Mouse (Mus musculus) testis, postnatal 14 days (tissue): ENCODE results near the gene Ppp1r12b.

Experiments
- DNase-seq: peaks from one replicate; pipeline ENCODE4 v3.0.0; 2021; ENCODE audit warnings: low spot score

The Ppp1r12b gene

GRCm38 (mm10) chr1:134760642-134761041, 195.1 kb downstream of the Ppp1r12b start:
- DNase-seq: no peak

DNA sequence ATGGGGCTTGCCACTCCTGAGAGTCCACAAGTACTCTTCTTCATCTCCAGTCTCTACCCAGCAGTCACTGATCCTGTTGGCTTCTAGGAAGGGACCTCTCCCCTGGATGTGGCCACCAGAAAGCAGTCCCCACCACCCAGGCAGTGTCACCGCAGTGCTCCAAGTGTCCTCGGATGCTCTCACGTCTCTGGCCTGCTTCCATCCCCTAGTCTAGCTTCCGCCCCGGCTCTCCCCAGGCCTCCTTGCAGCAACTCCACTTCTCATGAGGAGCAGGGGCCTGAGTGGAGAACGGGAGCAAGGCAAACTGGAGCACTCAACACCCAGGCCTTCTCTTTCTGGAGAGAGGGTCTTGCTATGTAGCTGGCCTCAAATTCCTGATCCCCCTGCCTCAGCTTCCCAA, 196.6 kb downstream of the Ppp1r12b start:
- no peak for DNase-seq

DNA sequence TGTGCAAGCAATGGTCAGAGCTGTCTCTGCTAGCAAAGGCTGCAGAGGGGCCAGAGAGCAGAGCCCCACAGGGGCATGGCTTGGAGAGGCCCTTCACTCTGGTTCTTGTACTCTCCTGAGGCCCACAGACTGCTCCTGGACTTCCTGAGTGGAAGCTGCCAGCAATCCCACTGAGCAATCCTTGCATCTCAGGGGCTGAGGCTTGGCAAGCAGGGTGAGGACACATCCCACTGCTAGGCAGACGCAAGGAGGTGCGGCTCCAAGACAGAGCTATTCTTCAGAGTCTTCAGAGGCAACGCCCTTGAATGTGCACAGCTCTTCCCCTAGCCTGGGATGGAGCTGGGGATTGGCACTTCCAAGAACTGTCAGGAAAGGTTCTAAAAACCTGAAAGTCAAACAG, 198.5 kb downstream of the Ppp1r12b start:
- DNase-seq: no peak

GRCm38 (mm10) chr1:134756190-134756873, 199.4 kb downstream of the Ppp1r12b start:
- DNase-seq: no peak

DNA sequence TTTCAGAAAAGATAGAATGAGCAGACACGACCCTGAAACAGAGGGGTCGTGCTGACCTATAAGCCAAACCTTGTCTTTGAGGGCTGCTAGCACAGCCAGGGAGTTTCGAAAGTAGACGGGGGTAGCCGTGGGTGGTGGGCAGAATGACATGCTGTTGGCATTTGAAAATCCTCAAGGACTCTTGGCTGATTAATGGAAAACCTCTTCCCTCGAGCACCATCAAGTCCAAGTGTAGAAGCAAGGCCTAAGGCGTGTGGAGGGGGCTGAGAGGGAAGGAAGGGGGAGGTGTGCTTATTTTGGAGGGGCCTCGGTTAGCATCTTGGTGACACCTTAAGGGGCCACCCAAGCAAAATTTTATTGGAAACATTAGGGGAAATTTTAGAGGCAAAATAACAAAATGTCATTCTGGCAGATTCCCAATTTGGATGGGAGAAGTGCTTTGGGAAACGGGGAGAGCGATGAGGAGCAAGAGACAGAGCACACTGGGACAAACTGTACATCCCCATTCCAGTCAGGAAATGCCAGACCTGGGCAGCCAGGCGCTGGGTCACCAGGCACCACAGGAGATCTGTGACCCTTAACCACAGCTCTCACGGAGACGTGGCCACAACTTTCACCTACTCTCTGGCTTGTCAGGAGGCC, 200.1 kb downstream of the Ppp1r12b start:
- no peak for DNase-seq

- DNase-seq: no peak
These were observed 200.9 kb downstream of the Ppp1r12b start for GRCm38 (mm10) chr1:134754818-134755217.

- peak; percentile 36 for DNase-seq
These were observed 201.8 kb downstream of the Ppp1r12b start for GRCm38 (mm10) chr1:134753751-134754630.

DNA sequence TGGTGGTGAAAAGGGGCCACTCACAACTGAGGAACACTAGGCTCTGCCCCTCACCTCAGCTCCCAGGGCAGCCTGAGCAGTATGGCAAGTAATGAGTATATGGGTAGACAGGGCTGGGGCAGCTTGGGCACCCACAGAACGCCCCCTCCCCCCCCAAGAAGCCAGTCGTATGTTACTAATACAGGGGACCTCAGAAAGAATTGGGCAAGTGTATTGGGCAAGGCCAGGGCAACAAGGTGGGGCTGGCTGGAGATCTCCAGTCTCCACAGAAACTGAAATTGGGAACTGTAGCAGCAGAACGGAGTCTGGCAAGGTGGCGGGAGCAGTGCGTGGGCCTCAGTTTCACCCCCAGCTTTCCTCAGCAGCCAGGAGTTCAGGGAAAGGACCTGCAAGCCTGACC, 203.3 kb downstream of the Ppp1r12b start:
- DNase-seq: no peak

DNA sequence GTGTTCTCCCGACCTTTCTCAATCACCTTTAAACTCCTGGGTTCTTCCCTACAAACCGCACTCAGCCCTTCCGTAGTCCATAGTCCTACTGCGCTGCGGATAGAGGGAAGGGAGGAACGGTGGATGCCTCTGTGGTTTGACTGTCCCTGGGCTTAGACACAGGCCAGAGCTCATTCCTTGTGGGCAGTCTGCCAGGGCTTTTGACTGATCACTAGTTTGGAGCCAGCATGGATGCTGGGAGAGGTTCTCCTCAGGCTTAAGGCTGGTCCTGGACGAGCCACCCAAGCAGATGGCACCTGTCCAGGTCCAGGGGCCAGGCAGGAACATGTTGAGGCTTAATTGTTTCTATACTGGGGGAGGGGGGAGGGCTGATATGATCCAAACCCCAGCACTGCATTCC, 205.9 kb downstream of the Ppp1r12b start:
- peak; percentile 48 for DNase-seq

GRCm38 (mm10) chr1:134747236-134748174, 208.2 kb downstream of the Ppp1r12b start:
- peak; percentile 43 for DNase-seq

GRCm38 (mm10) chr1:134745648-134746047, 210.1 kb downstream of the Ppp1r12b start:
- DNase-seq: no peak

DNA sequence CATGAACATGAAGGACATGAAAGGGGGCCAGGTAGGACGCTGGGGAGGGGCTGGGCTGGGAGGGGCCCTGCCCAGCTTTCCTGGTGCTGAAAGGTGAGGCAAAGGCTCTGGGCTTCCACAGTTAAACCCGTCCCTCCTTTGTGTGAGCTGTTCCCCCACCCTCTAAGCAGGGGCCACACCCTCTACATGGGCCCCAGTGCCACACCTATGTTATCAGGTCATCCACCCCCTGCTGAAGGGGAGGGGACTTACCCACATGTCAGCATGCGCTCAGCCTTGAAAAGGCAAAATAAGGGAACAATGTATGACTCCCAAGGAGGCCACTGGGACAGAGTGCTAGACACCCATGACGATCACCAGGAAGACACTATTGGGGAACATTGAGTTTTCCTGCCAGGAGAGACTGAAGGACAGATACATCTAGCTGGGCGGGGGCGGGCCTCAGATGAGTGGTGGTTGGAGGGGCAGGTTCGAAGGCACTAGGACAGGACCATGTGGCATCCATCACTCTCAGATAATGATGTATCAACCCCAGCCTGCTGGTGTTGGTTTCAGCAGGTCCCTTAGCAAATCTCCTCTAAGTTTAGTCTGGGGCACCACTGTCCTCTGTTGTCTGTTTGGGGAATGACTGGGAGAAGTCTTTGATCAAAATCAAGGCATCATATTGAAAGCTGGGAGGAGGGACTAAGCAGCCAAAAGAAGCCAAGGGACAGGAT, 213.6 kb downstream of the Ppp1r12b start:
- no peak for DNase-seq

- DNase-seq: no peak
These were observed 214.3 kb downstream of the Ppp1r12b start for GRCm38 (mm10) chr1:134741433-134741832.

- DNase-seq: no peak
These were observed 218.3 kb downstream of the Ppp1r12b start for GRCm38 (mm10) chr1:134737463-134737862.

DNA sequence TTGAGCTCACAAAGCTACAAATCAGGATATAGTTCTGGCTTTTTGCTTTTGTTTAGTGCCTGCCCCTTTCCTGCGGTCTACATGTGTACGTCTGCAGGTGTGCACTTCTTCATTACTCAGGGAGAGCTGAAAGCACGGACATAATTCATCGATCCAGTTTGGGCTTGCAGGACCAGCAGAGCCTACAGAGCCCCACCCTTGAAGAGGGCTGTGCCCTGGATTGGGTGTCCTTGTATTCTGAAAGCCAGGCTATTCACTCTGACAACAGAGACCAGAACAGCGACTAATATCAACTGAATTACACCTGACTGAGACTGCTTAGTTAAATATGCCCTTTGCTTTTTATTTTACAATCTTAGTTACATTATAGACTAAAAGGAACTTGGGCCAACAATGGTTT, 222.1 kb downstream of the Ppp1r12b start:
- no peak for DNase-seq

GRCm38 (mm10) chr1:134727256-134727655, 228.5 kb downstream of the Ppp1r12b start:
- DNase-seq: no peak

DNA sequence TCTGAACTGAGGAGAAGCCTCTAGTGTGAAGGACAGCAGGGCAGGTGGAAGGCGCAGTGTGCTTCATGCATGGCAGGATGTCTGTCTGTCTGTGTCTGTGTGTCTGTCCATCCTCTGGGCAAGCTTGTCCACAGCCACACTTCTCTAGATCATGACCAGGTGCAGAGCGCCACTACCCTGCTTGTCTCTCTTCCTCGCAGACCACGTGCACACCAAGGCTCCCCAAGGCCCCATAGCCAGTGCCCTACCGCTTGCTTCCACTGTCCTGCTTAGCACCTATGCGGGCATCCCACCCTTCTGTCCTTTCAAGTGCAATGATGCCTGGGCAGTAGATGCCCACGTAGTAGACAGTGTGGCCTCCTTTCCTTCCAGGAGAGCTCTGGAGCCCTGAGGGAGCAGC, 229.3 kb downstream of the Ppp1r12b start:
- DNase-seq: no peak

DNA sequence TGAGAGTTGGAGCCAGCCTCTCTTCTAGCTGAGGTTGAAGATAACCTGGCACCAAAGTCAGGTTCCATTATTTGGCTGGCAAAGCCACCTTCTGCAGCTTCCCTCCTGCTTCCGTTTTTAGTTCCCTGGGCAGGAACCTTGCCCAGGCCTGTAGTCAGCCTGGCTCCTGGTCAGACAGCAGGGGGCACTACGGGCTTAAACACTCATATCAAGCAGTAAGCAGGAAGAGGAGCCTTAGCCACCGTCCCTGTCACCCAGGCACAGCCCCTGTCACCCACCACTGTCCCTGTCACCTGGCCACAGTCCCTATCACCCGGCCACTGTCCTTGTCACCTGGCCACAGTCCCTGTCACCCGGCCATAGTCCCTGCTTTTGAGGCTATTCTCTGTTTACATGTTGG, 230.5 kb downstream of the Ppp1r12b start:
- no peak for DNase-seq

DNA sequence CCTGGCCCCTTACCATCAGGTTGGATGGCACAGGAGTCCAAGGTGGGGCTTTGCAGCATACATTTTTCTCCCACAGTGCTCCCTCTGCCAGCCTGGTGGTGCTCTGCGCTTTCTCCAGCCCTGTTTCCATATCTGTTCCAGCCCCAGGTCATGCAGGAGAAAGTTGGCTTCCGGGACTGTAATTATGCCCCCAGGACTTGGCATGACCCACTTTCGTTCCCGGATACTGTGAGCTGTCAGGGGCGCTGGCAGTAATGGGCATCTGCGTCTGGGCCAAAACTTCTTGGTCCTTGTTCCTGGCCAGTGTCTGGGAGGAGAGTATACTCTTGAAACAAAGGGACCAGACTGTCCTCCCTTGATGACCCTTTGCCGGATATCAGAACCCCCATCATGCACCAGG, 232.9 kb downstream of the Ppp1r12b start:
- DNase-seq: no peak

GRCm38 (mm10) chr1:134721486-134721885, 234.3 kb downstream of the Ppp1r12b start:
- DNase-seq: no peak

DNA sequence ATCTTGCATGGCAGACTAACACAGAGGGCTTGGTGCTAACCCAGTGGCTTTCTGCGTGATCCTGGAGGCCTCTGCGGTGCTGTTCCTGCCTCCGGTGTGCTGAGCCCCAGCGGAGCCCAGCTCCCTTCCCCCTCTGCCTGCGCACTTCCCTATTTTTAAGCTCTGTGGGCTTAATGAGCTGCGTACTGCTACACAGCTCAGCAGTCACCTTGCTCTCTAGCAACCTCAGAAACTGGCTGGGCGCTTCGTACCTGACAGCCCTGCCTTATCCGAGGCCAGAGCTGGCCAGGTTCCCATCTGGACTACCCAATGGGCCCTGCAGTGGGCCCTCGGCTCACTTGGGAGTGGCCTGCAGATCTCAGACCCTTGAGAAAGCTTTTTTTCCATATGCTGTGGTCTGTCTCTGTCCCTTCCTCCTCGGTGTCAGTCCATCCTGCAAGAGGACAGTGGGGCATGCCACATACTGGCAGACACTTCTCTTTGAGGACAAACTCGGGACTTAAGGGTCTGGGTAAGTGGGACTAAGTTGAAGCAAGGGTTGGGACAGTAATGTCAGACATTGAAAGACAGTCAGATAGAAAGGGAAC, 235.9 kb downstream of the Ppp1r12b start:
- no peak for DNase-seq
